Mouse (Mus musculus): ENCODE data around the gene Heatr5a. TPM values are rescaled to one million over a fixed set of nuclear protein-coding genes. Genes with fewer than 3 reads are reported as not detected.

The Heatr5a gene
- polyA plus RNA-seq, 1 experiment: not detected

- 41% methylated on average over 1 of the region's 1 CpGs for WGBS
- Histone ChIP-seq H3K4me1 (ENCODE audit: control insufficient read depth, insufficient read depth, low read length) (no peaks in the 10 kb centered on the region), H3K27ac (ENCODE audit: insufficient read depth, low read depth, low read length) (no peak overlapping the region)
These were observed 125.9 kb downstream of the Heatr5a start for GRCm38 (mm10) chr12:51845261-51845660.

GRCm38 (mm10) chr12:51844771-51845256 lies 126.3 kb downstream of the Heatr5a start:
- H3K27ac ChIP-seq (ENCODE audit: insufficient read depth, low read depth, low read length): peak overlapping the region; percentile 87
- no peaks in the 10 kb centered on the region for H3K4me1 ChIP-seq (ENCODE audit: control insufficient read depth, insufficient read depth, low read length)
- WGBS: under 1% methylated on average over 17 of the region's 17 CpGs
- TF ChIP-seq POLR2A (IDR thresholded peaks at IDR 0.05; ENCODE audit: insufficient read depth, low read depth, low read length) (0 out of 2 replicates have a peak, but pooled peaks have one; percentile 31), CTCF (IDR thresholded peaks at IDR 0.05; ENCODE audit: insufficient read depth, low read depth, low read length) (no peak)
- H3K4me3 ChIP-seq (ENCODE audit: insufficient read depth, low read depth, low read length): peak overlapping the region; percentile 80

More at GRCm38 (mm10) chr12:51845261-51845660, 125.9 kb downstream of the Heatr5a start:
- TF ChIP-seq CTCF (IDR thresholded peaks at IDR 0.05; ENCODE audit: insufficient read depth, low read depth, low read length) (no peak), POLR2A (IDR thresholded peaks at IDR 0.05; ENCODE audit: insufficient read depth, low read depth, low read length) (no peak)
- H3K4me3 ChIP-seq (ENCODE audit: insufficient read depth, low read depth, low read length): no peak overlapping the region

GRCm38 (mm10) chr12:51843576-51844520 lies 127.3 kb downstream of the Heatr5a start:
- H3K4me3 ChIP-seq (ENCODE audit: insufficient read depth, low read depth, low read length): no peak overlapping the region
- WGBS: 31% methylated on average over 15 of the region's 15 CpGs
- no peaks in the 10 kb centered on the region for H3K4me1 ChIP-seq (ENCODE audit: control insufficient read depth, insufficient read depth, low read length)
- no peak for TF ChIP-seq POLR2A (IDR thresholded peaks at IDR 0.05; ENCODE audit: insufficient read depth, low read depth, low read length)
- H3K27ac ChIP-seq (ENCODE audit: insufficient read depth, low read depth, low read length): peak overlapping the region; percentile 87

GRCm38 (mm10) chr12:51842081-51842864 lies 128.8 kb downstream of the Heatr5a start:
- TF ChIP-seq CTCF (IDR thresholded peaks at IDR 0.05; ENCODE audit: insufficient read depth, low read depth, low read length) (no peak), POLR2A (IDR thresholded peaks at IDR 0.05; ENCODE audit: insufficient read depth, low read depth, low read length) (no peak)
- Histone ChIP-seq H3K4me1 (ENCODE audit: control insufficient read depth, insufficient read depth, low read length) (no peaks in the 10 kb centered on the region), H3K4me3 (ENCODE audit: insufficient read depth, low read depth, low read length) (no peak overlapping the region), H3K27ac (ENCODE audit: insufficient read depth, low read depth, low read length) (no peak overlapping the region)
- 78% methylated on average over 6 of the region's 6 CpGs for WGBS

- Histone ChIP-seq H3K4me1 (ENCODE audit: control insufficient read depth, insufficient read depth, low read length) (no peaks in the 10 kb centered on the region), H3K27ac (ENCODE audit: insufficient read depth, low read depth, low read length) (no peak overlapping the region), H3K4me3 (ENCODE audit: insufficient read depth, low read depth, low read length) (no peak overlapping the region)
- WGBS: 95% methylated on average over 1 of the region's 1 CpGs
- TF ChIP-seq CTCF (IDR thresholded peaks at IDR 0.05; ENCODE audit: insufficient read depth, low read depth, low read length): no peak
- no peak for TF ChIP-seq POLR2A (IDR thresholded peaks at IDR 0.05; ENCODE audit: insufficient read depth, low read depth, low read length)
These were observed 131.3 kb downstream of the Heatr5a start for GRCm38 (mm10) chr12:51839856-51840255.

- H3K27ac ChIP-seq (ENCODE audit: insufficient read depth, low read depth, low read length): no peak overlapping the region
- H3K4me3 ChIP-seq (ENCODE audit: insufficient read depth, low read depth, low read length): no peak overlapping the region
- WGBS: 44% methylated on average over 3 of the region's 3 CpGs
- TF ChIP-seq CTCF (IDR thresholded peaks at IDR 0.05; ENCODE audit: insufficient read depth, low read depth, low read length) (no peak), POLR2A (IDR thresholded peaks at IDR 0.05; ENCODE audit: insufficient read depth, low read depth, low read length) (no peak)
- no peaks in the 10 kb centered on the region for H3K4me1 ChIP-seq (ENCODE audit: control insufficient read depth, insufficient read depth, low read length)
These were observed 135.9 kb downstream of the Heatr5a start for GRCm38 (mm10) chr12:51835219-51835618.

GRCm38 (mm10) chr12:51831931-51832330 lies 139.2 kb downstream of the Heatr5a start:
- H3K27ac ChIP-seq (ENCODE audit: insufficient read depth, low read depth, low read length): no peak overlapping the region
- no peak overlapping the region for H3K4me3 ChIP-seq (ENCODE audit: insufficient read depth, low read depth, low read length)
- H3K4me1 ChIP-seq (ENCODE audit: control insufficient read depth, insufficient read depth, low read length): 0 out of 2 replicates have a peak, but pooled peaks cover 2% of the 10 kb centered on the region
- WGBS: 84% methylated on average over 13 of the region's 13 CpGs
- TF ChIP-seq CTCF (IDR thresholded peaks at IDR 0.05; ENCODE audit: insufficient read depth, low read depth, low read length) (no peak), POLR2A (IDR thresholded peaks at IDR 0.05; ENCODE audit: insufficient read depth, low read depth, low read length) (no peak)

GRCm38 (mm10) chr12:51831296-51831695 lies 139.8 kb downstream of the Heatr5a start:
- over 99% methylated on average over 3 of the region's 3 CpGs for WGBS
- TF ChIP-seq POLR2A (IDR thresholded peaks at IDR 0.05; ENCODE audit: insufficient read depth, low read depth, low read length) (no peak), CTCF (IDR thresholded peaks at IDR 0.05; ENCODE audit: insufficient read depth, low read depth, low read length) (no peak)
- 0 out of 2 replicates have a peak, but pooled peaks cover 2% of the 10 kb centered on the region for H3K4me1 ChIP-seq (ENCODE audit: control insufficient read depth, insufficient read depth, low read length)
- H3K4me3 ChIP-seq (ENCODE audit: insufficient read depth, low read depth, low read length): no peak overlapping the region
- H3K27ac ChIP-seq (ENCODE audit: insufficient read depth, low read depth, low read length): no peak overlapping the region

All from olfactory bulb, adult 2 months (tissue).